Mouse (Mus musculus) gastrocnemius, adult 18-20 months (tissue): ENCODE measurements around the gene Sirt2. TPM values are rescaled to one million over a fixed set of nuclear protein-coding genes. Genes with fewer than 3 reads are reported as not detected.

Source experiments
- DNase-seq: peaks from one replicate; pipeline ENCODE4 v3.0.0; 2021; ENCODE audit warnings: low spot score
- total RNA-seq, 2 experiments: library from RNA; stranded (reverse); gene quantifications; 2 replicates each; pipeline ENCODE4 v1.2.3; 2021

Gene Sirt2
- total RNA-seq, 2 experiments from 2014 or later, result 95.9 to 98.2 TPM

DNA sequence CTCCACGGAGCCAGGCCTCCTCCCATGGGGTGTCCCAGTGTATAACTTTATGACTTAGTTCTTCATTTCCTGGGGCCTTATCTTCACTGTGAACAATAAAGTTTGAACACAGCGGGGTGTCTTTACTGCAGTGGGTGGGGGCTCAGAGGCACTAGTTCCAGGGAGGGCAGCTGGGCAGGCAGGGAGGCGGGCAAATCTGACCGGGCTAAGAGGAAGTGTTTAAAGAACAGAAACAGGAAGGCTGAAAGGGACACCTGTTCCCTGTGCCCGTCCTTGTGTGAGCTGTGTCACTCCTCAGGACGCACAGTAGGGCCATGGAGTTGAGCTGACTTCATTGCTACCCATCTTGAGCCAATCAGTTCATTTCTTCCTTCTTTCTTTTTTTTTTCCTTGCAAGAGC, 65.6 kb downstream of the Sirt2 start:
- no peak for DNase-seq

DNA sequence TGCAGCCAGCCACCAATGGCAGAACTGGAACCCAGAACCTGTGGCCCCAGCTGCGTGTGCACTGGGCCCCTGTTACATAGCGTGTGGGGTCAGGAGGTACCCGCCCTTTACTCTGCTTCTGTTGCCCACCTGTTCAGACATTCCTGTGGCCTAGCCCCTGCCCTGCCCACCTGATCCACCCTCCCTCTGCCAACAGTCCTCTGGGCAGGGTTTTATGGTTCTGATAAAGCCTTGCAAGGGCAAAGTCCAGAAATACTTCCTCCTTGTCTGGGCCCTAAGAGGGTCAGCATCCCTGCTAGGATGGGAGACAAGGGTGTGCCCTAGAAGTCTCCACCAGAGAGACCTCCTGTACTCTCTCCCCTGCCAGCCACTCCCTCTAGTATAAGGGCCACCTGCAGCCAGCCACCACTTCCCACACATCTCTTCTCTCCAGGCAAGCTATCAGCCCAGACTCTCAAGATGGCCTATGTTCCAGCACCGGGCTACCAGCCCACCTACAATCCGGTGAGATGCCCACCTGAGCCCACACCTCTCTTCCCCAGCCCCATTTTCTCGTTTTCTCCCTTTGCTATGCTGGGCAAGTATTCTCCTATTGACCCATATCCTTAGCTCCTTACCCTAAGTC, 67.3 kb downstream of the Sirt2 start, which contains the start of gene Lgals4:
Lgals4 (plus strand) TSS at position 132 of the 625 bp plus-strand sequence.
- DNase-seq, result no peak

DNA sequence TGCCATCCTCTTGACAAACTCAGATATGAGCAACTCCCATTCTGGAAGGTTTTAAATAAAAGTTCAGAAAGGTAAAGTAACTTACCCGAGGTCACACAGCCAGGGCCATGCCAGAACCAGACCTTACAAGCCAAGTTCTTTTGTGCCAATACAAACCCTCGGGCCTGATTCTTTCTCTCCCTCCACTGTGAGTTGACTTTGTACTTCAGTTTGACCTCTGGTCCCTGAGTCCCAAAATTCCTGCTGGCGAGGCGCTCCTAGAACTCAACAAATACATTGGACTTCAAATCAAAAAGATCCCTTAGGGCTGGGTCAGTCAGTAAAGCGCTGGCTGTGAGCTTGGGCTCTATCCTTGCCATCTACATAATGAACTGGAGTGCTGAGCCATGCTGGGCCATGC, 70.4 kb downstream of the Sirt2 start:
- DNase-seq, result no peak

Other genes starting within 250 kb of the Sirt2 start
- not detected for gene Ifnl3, start 243.9 kb upstream of the Sirt2 start, total RNA-seq
- not detected for gene Sycn, start 225.8 kb upstream of the Sirt2 start, total RNA-seq
- not detected for gene Nccrp1, start 219.5 kb upstream of the Sirt2 start, total RNA-seq
- gene Samd4b, start 168.6 kb upstream of the Sirt2 start, total RNA-seq, result 10 to 100 TPM; 13.8 to 15.2 TPM
- gene Pak4, start 168.6 kb upstream of the Sirt2 start, total RNA-seq, result 1 to 10 TPM; 2.2 to 3.8 TPM
- gene Acp7, start 135.4 kb upstream of the Sirt2 start, total RNA-seq, result not detected
- gene Fbxo27, start 73.9 kb upstream of the Sirt2 start, total RNA-seq, result under 1 TPM; 0.34 to 0.76 TPM
- gene Fbxo17, start 49.9 kb upstream of the Sirt2 start, total RNA-seq, result 1 to 10 TPM; 3.5 to 3.8 TPM
- 10 to 100 TPM; 43.8 to 44.0 TPM for gene Mrps12, start 24.9 kb upstream of the Sirt2 start, total RNA-seq
- gene Sars2, start 24.7 kb upstream of the Sirt2 start, total RNA-seq, result 10 to 100 TPM; 12.3 to 14.0 TPM
- gene Ccer2, start 10.6 kb upstream of the Sirt2 start, total RNA-seq, result not detected
- 10 to 100 TPM; 33.2 to 34.9 TPM for gene Nfkbib, start 777 bp downstream of the Sirt2 start, total RNA-seq
- gene Rinl, start 22.2 kb downstream of the Sirt2 start, total RNA-seq, result under 1 TPM; 0.45 to 0.46 TPM
- gene Hnrnpl, start 41.8 kb downstream of the Sirt2 start, total RNA-seq, result 100 to 1,000 TPM; 110 to 131 TPM
- 100 to 1,000 TPM; 227 to 344 TPM for gene Ech1, start 58.5 kb downstream of the Sirt2 start, total RNA-seq
- 1 to 10 TPM; 1.7 to 3.9 TPM for gene Lgals4, start 67.1 kb downstream of the Sirt2 start, total RNA-seq
- under 1 TPM in 1 of 2 experiments, not detected in 1; 0.66 TPM for gene Lgals7, start 97.1 kb downstream of the Sirt2 start, total RNA-seq
- gene Capn12, start 114.7 kb downstream of the Sirt2 start, total RNA-seq, result under 1 TPM; 0.09 TPM
- 10 to 100 TPM; 29.6 to 46.1 TPM for gene Actn4, start 195.6 kb downstream of the Sirt2 start, total RNA-seq
- 100 to 1,000 TPM; 128 TPM for gene Eif3k, start 215.1 kb downstream of the Sirt2 start, total RNA-seq
- gene Map4k1, start 215.3 kb downstream of the Sirt2 start, total RNA-seq, result under 1 TPM; 0.24 to 0.59 TPM